Mouse (Mus musculus): ENCODE data around the gene Cnot6l. TPM values are rescaled to one million over a fixed set of nuclear protein-coding genes. Genes with fewer than 3 reads are reported as not detected.

The Cnot6l gene
- polyA plus RNA-seq, 1 experiment from 2014 or later, result 25.5 TPM

GRCm38 (mm10) chr5:96042492-96042891 lies 121.5 kb downstream of the Cnot6l start:
- WGBS, result 55% methylated on average over 3 of the region's 3 CpGs
- Histone ChIP-seq H3K27ac (ENCODE audit: low read length) (no peak overlapping the region), H3K27me3 (ENCODE audit: control insufficient read depth, insufficient read depth, low read length) (no peaks in the 10 kb centered on the region), H3K36me3 (ENCODE audit: control insufficient read depth, insufficient read depth, low read length) (no peaks in the 10 kb centered on the region), H3K4me2 (replicated peaks; ENCODE audit: low read depth, low read length) (no peak overlapping the region), H3K9me3 (ENCODE audit: control insufficient read depth, low read depth, low read length) (no peaks in the 10 kb centered on the region), H3K4me1 (ENCODE audit: control insufficient read depth, insufficient read depth, low read length) (peaks cover 2% of the 10 kb centered on the region), H3K9ac (replicated peaks; ENCODE audit: low read depth, low read length) (no peak overlapping the region), H3K4me3 (ENCODE audit: low read depth, low read length) (no peak overlapping the region)
- ATAC-seq (ENCODE audit: insufficient number of reproducible peaks, insufficient read depth, low FRiP score, low read depth), result peak; percentile 61; the same call in 1 of the 2 replicates

- Histone ChIP-seq H3K36me3 (ENCODE audit: control insufficient read depth, insufficient read depth, low read length) (no peaks in the 10 kb centered on the region), H3K4me2 (replicated peaks; ENCODE audit: low read depth, low read length) (no peak overlapping the region), H3K9me3 (ENCODE audit: control insufficient read depth, low read depth, low read length) (no peaks in the 10 kb centered on the region), H3K27ac (ENCODE audit: low read length) (no peak overlapping the region), H3K4me1 (ENCODE audit: control insufficient read depth, insufficient read depth, low read length) (peaks cover 7% of the 10 kb centered on the region), H3K27me3 (ENCODE audit: control insufficient read depth, insufficient read depth, low read length) (no peaks in the 10 kb centered on the region), H3K4me3 (ENCODE audit: low read depth, low read length) (no peak overlapping the region), H3K9ac (replicated peaks; ENCODE audit: low read depth, low read length) (no peak overlapping the region)
- no peak for ATAC-seq (ENCODE audit: insufficient number of reproducible peaks, insufficient read depth, low FRiP score, low read depth)
- WGBS, result 61% methylated on average over 7 of the region's 7 CpGs
These were observed 122.4 kb downstream of the Cnot6l start for GRCm38 (mm10) chr5:96041507-96042104.

- no peak overlapping the region for H3K27ac ChIP-seq (ENCODE audit: low read length)
- H3K36me3 ChIP-seq (ENCODE audit: control insufficient read depth, insufficient read depth, low read length), result no peaks in the 10 kb centered on the region
- H3K27me3 ChIP-seq (ENCODE audit: control insufficient read depth, insufficient read depth, low read length), result no peaks in the 10 kb centered on the region
- no peak overlapping the region for H3K9ac ChIP-seq (replicated peaks; ENCODE audit: low read depth, low read length)
- WGBS, result 79% methylated on average over 5 of the region's 5 CpGs
- ATAC-seq (ENCODE audit: insufficient number of reproducible peaks, insufficient read depth, low FRiP score, low read depth), result no peak
- no peaks in the 10 kb centered on the region for H3K9me3 ChIP-seq (ENCODE audit: control insufficient read depth, low read depth, low read length)
- H3K4me3 ChIP-seq (ENCODE audit: low read depth, low read length), result no peak overlapping the region
- H3K4me1 ChIP-seq (ENCODE audit: control insufficient read depth, insufficient read depth, low read length), result peaks cover 7% of the 10 kb centered on the region
- H3K4me2 ChIP-seq (replicated peaks; ENCODE audit: low read depth, low read length), result no peak overlapping the region
These were observed 124.7 kb downstream of the Cnot6l start for GRCm38 (mm10) chr5:96039188-96039840.

- Histone ChIP-seq H3K4me3 (ENCODE audit: low read depth, low read length) (no peak overlapping the region), H3K27me3 (ENCODE audit: control insufficient read depth, insufficient read depth, low read length) (no peaks in the 10 kb centered on the region), H3K9ac (replicated peaks; ENCODE audit: low read depth, low read length) (no peak overlapping the region), H3K27ac (ENCODE audit: low read length) (peak overlapping the region; percentile 4; the same call in 1 of the 2 replicates), H3K4me2 (replicated peaks; ENCODE audit: low read depth, low read length) (no peak overlapping the region), H3K9me3 (ENCODE audit: control insufficient read depth, low read depth, low read length) (no peaks in the 10 kb centered on the region), H3K36me3 (ENCODE audit: control insufficient read depth, insufficient read depth, low read length) (no peaks in the 10 kb centered on the region), H3K4me1 (ENCODE audit: control insufficient read depth, insufficient read depth, low read length) (peaks cover 7% of the 10 kb centered on the region)
- ATAC-seq (ENCODE audit: insufficient number of reproducible peaks, insufficient read depth, low FRiP score, low read depth), result peak; percentile 67
- WGBS, result 19% methylated on average over 8 of the region's 8 CpGs
These were observed 126.3 kb downstream of the Cnot6l start for GRCm38 (mm10) chr5:96037684-96038121.

GRCm38 (mm10) chr5:96036125-96036672 lies 127.8 kb downstream of the Cnot6l start:
- Histone ChIP-seq H3K9ac (replicated peaks; ENCODE audit: low read depth, low read length) (no peak overlapping the region), H3K4me1 (ENCODE audit: control insufficient read depth, insufficient read depth, low read length) (peaks cover 7% of the 10 kb centered on the region), H3K4me3 (ENCODE audit: low read depth, low read length) (no peak overlapping the region), H3K9me3 (ENCODE audit: control insufficient read depth, low read depth, low read length) (no peaks in the 10 kb centered on the region), H3K4me2 (replicated peaks; ENCODE audit: low read depth, low read length) (no peak overlapping the region), H3K27me3 (ENCODE audit: control insufficient read depth, insufficient read depth, low read length) (no peaks in the 10 kb centered on the region), H3K27ac (ENCODE audit: low read length) (no peak overlapping the region), H3K36me3 (ENCODE audit: control insufficient read depth, insufficient read depth, low read length) (no peaks in the 10 kb centered on the region)
- ATAC-seq (ENCODE audit: insufficient number of reproducible peaks, insufficient read depth, low FRiP score, low read depth), result no peak
- WGBS, result 53% methylated on average over 7 of the region's 7 CpGs

GRCm38 (mm10) chr5:96034101-96034500 lies 129.9 kb downstream of the Cnot6l start:
- Histone ChIP-seq H3K9me3 (ENCODE audit: control insufficient read depth, low read depth, low read length) (no peaks in the 10 kb centered on the region), H3K4me1 (ENCODE audit: control insufficient read depth, insufficient read depth, low read length) (peaks cover 7% of the 10 kb centered on the region), H3K4me2 (replicated peaks; ENCODE audit: low read depth, low read length) (no peak overlapping the region), H3K36me3 (ENCODE audit: control insufficient read depth, insufficient read depth, low read length) (no peaks in the 10 kb centered on the region), H3K27ac (ENCODE audit: low read length) (no peak overlapping the region), H3K9ac (replicated peaks; ENCODE audit: low read depth, low read length) (no peak overlapping the region), H3K4me3 (ENCODE audit: low read depth, low read length) (no peak overlapping the region), H3K27me3 (ENCODE audit: control insufficient read depth, insufficient read depth, low read length) (no peaks in the 10 kb centered on the region)
- ATAC-seq (ENCODE audit: insufficient number of reproducible peaks, insufficient read depth, low FRiP score, low read depth), result peak; percentile 24; the same call in 1 of the 2 replicates
- 30% methylated on average over 1 of the region's 1 CpGs for whole genome bisulfite sequencing

- Histone ChIP-seq H3K4me1 (ENCODE audit: control insufficient read depth, insufficient read depth, low read length) (no peaks in the 10 kb centered on the region), H3K4me3 (ENCODE audit: low read depth, low read length) (no peak overlapping the region), H3K27me3 (ENCODE audit: control insufficient read depth, insufficient read depth, low read length) (no peaks in the 10 kb centered on the region), H3K9ac (replicated peaks; ENCODE audit: low read depth, low read length) (no peak overlapping the region), H3K36me3 (ENCODE audit: control insufficient read depth, insufficient read depth, low read length) (no peaks in the 10 kb centered on the region), H3K4me2 (replicated peaks; ENCODE audit: low read depth, low read length) (no peak overlapping the region), H3K27ac (ENCODE audit: low read length) (no peak overlapping the region), H3K9me3 (ENCODE audit: control insufficient read depth, low read depth, low read length) (no peaks in the 10 kb centered on the region)
- ATAC-seq (ENCODE audit: insufficient number of reproducible peaks, insufficient read depth, low FRiP score, low read depth), result no peak
- 84% methylated on average over 2 of the region's 2 CpGs for WGBS
These were observed 134.2 kb downstream of the Cnot6l start for GRCm38 (mm10) chr5:96029821-96030220.

All from stomach, embryonic 14.5 days (tissue).